ENCODE assay signal across 8 mouse cellular contexts in the genomic region with DNA sequence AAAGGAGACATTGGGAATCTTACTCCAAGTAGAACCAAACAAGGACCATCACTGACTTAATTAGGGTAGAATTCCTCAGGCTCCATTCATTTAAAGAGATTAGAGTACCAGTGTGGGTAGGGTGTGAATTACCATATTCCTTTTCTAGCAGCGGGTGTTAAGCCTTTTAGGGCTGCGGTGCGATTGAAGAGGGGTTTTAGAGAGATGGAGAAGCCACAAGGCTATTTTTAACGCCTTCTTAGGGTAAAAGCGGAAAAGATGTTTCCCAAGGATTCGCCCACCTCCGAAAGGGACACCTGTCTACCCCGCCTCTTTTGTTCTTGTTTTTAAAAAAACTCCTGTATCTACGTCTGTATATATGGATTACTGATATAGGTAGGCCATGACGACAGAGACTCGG. TPM values are rescaled to one million over a fixed set of nuclear protein-coding genes. Genes with fewer than 3 reads are reported as not detected.
DNase-seq lines count a peak whose midpoint lies in the region; ATAC-seq and TF ChIP-seq lines count a peak whose summit lies in the region.

No protein-coding gene starts in this region.

- ATAC-seq in hindbrain, embryonic 12.5 days (ENCODE audit: low FRiP score), result no peak
- ATAC-seq in midbrain, embryonic 15.5 days (replicated peaks), result 0 out of 2 replicates have a peak, but pooled peaks have one; percentile 9

- 0 out of 2 replicates have a peak overlapping the region, but pooled peaks have one; percentile 54 for H3K9ac ChIP-seq in liver, adult 2 months (ENCODE audit: low read depth, low read length)
- peak overlapping the region; percentile 88 for H3K9ac ChIP-seq in hindbrain, embryonic 12.5 days
- H3K9ac ChIP-seq in midbrain, embryonic 15.5 days, result peak overlapping the region; percentile 98

- H3K27me3 ChIP-seq in liver, adult 2 months (ENCODE audit: control insufficient read depth, insufficient read depth, low read length), result no peaks in the 10 kb centered on the region
- H3K27me3 ChIP-seq in hindbrain, embryonic 12.5 days, result no peaks in the 10 kb centered on the region
- H3K27me3 ChIP-seq in midbrain, embryonic 15.5 days (replicated peaks), result no peaks in the 10 kb centered on the region

- H3K4me3 ChIP-seq in liver, adult 2 months (ENCODE audit: insufficient read depth, low read depth, low read length), result peak overlapping the region; percentile 96; the same call in 1 of the 2 replicates
- peak overlapping the region; percentile 81 for H3K4me3 ChIP-seq in bone marrow macrophage, adult 2 months (ENCODE audit: insufficient read depth, low read length)
- peak overlapping the region; percentile 76 for H3K4me3 ChIP-seq in hindbrain, embryonic 12.5 days
- H3K4me3 ChIP-seq in midbrain, embryonic 15.5 days, result peak overlapping the region; percentile 94

- H3K79me2 ChIP-seq in liver, adult 2 months (ENCODE audit: control insufficient read depth, insufficient read depth, low read length), result peaks cover 28% of the 10 kb centered on the region; the same call in 1 of the 2 replicates

- H3K9me3 ChIP-seq in hindbrain, embryonic 12.5 days (replicated peaks), result no peaks in the 10 kb centered on the region
- no peaks in the 10 kb centered on the region for H3K9me3 ChIP-seq in midbrain, embryonic 15.5 days

- no peak for TF ChIP-seq CTCF in liver, adult 2 months (IDR thresholded peaks at IDR 0.05; ENCODE audit: low read depth, low read length)
- TF ChIP-seq CTCF in bone marrow macrophage, adult 2 months (IDR thresholded peaks at IDR 0.05; ENCODE audit: low read depth, low read length), result no peak

- no peak overlapping the region for H3K27ac ChIP-seq in liver, adult 2 months (replicated peaks; ENCODE audit: insufficient read depth, low read depth, low read length)
- no peak overlapping the region for H3K27ac ChIP-seq in bone marrow macrophage, adult 2 months (ENCODE audit: insufficient read depth, low read depth, low read length)
- no peak overlapping the region for H3K27ac ChIP-seq in hindbrain, embryonic 12.5 days
- no peak overlapping the region for H3K27ac ChIP-seq in midbrain, embryonic 15.5 days

- no peak for TF ChIP-seq POLR2A in liver, adult 2 months (IDR thresholded peaks at IDR 0.05; ENCODE audit: extremely low read depth, insufficient read depth, low read length)
- TF ChIP-seq POLR2A in bone marrow macrophage, adult 2 months (IDR thresholded peaks at IDR 0.05; ENCODE audit: borderline replicate concordance, low read depth, low read length), result no peak

- H3K36me3 ChIP-seq in liver, adult 2 months (ENCODE audit: control insufficient read depth, insufficient read depth, low read length), result peaks cover 8% of the 10 kb centered on the region; the same call in 1 of the 2 replicates
- peaks cover 25% of the 10 kb centered on the region for H3K36me3 ChIP-seq in hindbrain, embryonic 12.5 days
- peaks cover 13% of the 10 kb centered on the region for H3K36me3 ChIP-seq in midbrain, embryonic 15.5 days (replicated peaks)

- WGBS in liver, adult 2 months, result 10% methylated on average over 11 of the region's 11 CpGs
- 3% methylated on average over 11 of the region's 11 CpGs for WGBS in hindbrain, embryonic 12.5 days
- WGBS in midbrain, embryonic 15.5 days, result under 1% methylated on average over 11 of the region's 11 CpGs

- peaks cover 14% of the 10 kb centered on the region for H3K4me1 ChIP-seq in liver, adult 2 months (ENCODE audit: control insufficient read depth, insufficient read depth, low read length)
- H3K4me1 ChIP-seq in bone marrow macrophage, adult 2 months (ENCODE audit: control insufficient read depth, insufficient read depth, low read length), result peaks cover 23% of the 10 kb centered on the region
- H3K4me1 ChIP-seq in hindbrain, embryonic 12.5 days, result peaks cover 32% of the 10 kb centered on the region
- H3K4me1 ChIP-seq in midbrain, embryonic 15.5 days, result peaks cover 45% of the 10 kb centered on the region

- no peak for DNase-seq in liver, adult 2 months (ENCODE audit: extremely low read depth, low read depth, low spot score)
- no peak for DNase-seq in liver
- DNase-seq in cerebellum, postnatal 25 days, result no peak
- no peak for DNase-seq in adrenal gland, postnatal 4 days (ENCODE audit: low spot score in 2 of 2)
- no peak for DNase-seq in urinary bladder, postnatal 4 days (ENCODE audit: low spot score in 2 of 2)

- peak overlapping the region; percentile 81 for H3K4me2 ChIP-seq in hindbrain, embryonic 12.5 days (replicated peaks)
- peak overlapping the region; percentile 75 for H3K4me2 ChIP-seq in midbrain, embryonic 15.5 days

RNA-seq across cellular contexts. Expression of a gene that starts 0.9 kb away (rescaled TPM):
- total RNA-seq in liver, adult 2 months (2014; rRNA removed), result 22.5 and 28.0 TPM in 2 replicates
- polyA plus RNA-seq in liver, adult 2 months (2012; rRNA removed), result 12.0 TPM in 2 replicates
- 109 and 132 TPM in 2 replicates for polyA plus RNA-seq in bone marrow macrophage, adult 2 months (2012; ENCODE audit: insufficient read depth, insufficient read length, missing spikeins)
- polyA plus RNA-seq in hindbrain, embryonic 12.5 days (2016; fragmentation: Nextera tagmentation; extraction: Ambion mirVana), result 159 and 173 TPM in 2 replicates
- polyA plus RNA-seq in midbrain, embryonic 15.5 days (2015; fragmentation: Nextera tagmentation; extraction: Ambion mirVana), result 143 and 155 TPM in 2 replicates
- 10 to 100 TPM; 87.7 to 94.0 TPM for total RNA-seq in adrenal gland, postnatal 4 days (2021)

RNA-seq across cellular contexts. Expression of a gene that starts 0.9 kb away (rescaled TPM):
- total RNA-seq in liver, adult 2 months (2014; rRNA removed), result 11.4 and 11.7 TPM in 2 replicates
- 4.2 TPM in 2 replicates for polyA plus RNA-seq in liver, adult 2 months (2012; rRNA removed)
- polyA plus RNA-seq in bone marrow macrophage, adult 2 months (2012; ENCODE audit: insufficient read depth, insufficient read length, missing spikeins), result 25.5 and 27.3 TPM in 2 replicates
- polyA plus RNA-seq in hindbrain, embryonic 12.5 days (2016; fragmentation: Nextera tagmentation; extraction: Ambion mirVana), result 68.5 and 71.0 TPM in 2 replicates
- 40.2 and 42.1 TPM in 2 replicates for polyA plus RNA-seq in midbrain, embryonic 15.5 days (2015; fragmentation: Nextera tagmentation; extraction: Ambion mirVana)
- 10 to 100 TPM; 40.6 to 44.6 TPM for total RNA-seq in adrenal gland, postnatal 4 days (2021)
